Mouse (Mus musculus): ENCODE results near the gene Iqgap2.

DNA sequence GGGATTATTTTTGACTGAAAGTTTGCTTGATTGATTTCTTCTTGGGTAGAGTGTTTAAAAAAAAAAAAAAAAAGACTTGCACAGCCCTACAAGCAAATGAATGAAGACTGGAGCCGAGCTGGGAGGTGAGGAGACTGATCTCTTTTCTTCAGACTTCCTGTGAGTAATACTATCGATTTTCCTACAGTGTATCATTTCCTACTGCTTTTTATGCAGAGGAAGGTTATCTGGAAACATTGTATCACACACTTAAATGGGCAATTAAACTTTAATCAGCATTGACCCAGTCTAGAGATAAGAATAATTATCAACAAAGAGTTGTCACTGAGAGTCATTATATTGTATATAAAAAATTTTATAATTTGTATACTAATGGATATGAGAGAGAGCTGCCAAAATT is 261.0 kb downstream of the Iqgap2 start:
- TF ChIP-seq CTCF (IDR thresholded peaks at IDR 0.05; ENCODE audit: control insufficient read depth, insufficient read depth, insufficient read length): no peak
- TF ChIP-seq MYOG (IDR thresholded peaks at IDR 0.05; ENCODE audit: control insufficient read depth, extremely low read depth, insufficient read length): no peak
- no peak for TF ChIP-seq USF1 (IDR thresholded peaks at IDR 0.05; ENCODE audit: low read depth)
- TF ChIP-seq MAX (IDR thresholded peaks at IDR 0.05): no peak
- no peak for TF ChIP-seq CEBPB (IDR thresholded peaks at IDR 0.05; ENCODE audit: low read depth)
- no peak for TF ChIP-seq FOSL1 (IDR thresholded peaks at IDR 0.05; ENCODE audit: insufficient read depth, low read length, poor library complexity, severe bottlenecking)
- TF ChIP-seq MYOD1 (IDR thresholded peaks at IDR 0.05; ENCODE audit: control insufficient read depth, insufficient read length, low read depth): no peak

Data from C2C12 (cell line).